Mouse (Mus musculus) CD4-positive naive resting alpha-beta T cell, adult 76 days (primary cell): ENCODE results near the gene Lrch2. TPM values are rescaled to one million over a fixed set of nuclear protein-coding genes. Genes with fewer than 3 reads are reported as not detected.

Experiments used
- total RNA-seq: library from RNA; stranded (reverse); gene quantifications from one replicate; pipeline ENCODE4 v1.2.4, GENCODE M21; 2023

The Lrch2 gene
- not detected for total RNA-seq

GRCm38 (mm10) chrX:147553421-147554201 lies at the start of gene Lrch2:
Lrch2 (minus strand) TSS chrX:147554081.

GRCm38 (mm10) chrX:147453610-147454009 lies 100.3 kb downstream of the Lrch2 start, which contains the start of gene Vmn1r239-ps:
Vmn1r239-ps (minus strand) TSS chrX:147453710.

GRCm38 (mm10) chrX:147429129-147429528 lies 124.8 kb downstream of the Lrch2 start, which contains the start of gene Il13ra2:
Il13ra2 (minus strand) TSS chrX:147429192.

Other genes starting within 250 kb of the Lrch2 start
- gene Il13ra2, start 124.9 kb downstream of the Lrch2 start, total RNA-seq: not detected
- not detected for gene Vmn1r239-ps, start 100.4 kb downstream of the Lrch2 start, total RNA-seq
- not detected for gene Gm15128, start 211.9 kb upstream of the Lrch2 start, total RNA-seq